Mouse (Mus musculus): ENCODE measurements around the gene Zkscan17.
"Not testable (repeated sequence)": the region's sequence is repeated elsewhere in the genome, so short reads cannot be mapped to it uniquely, and the experiment has no call there.

The Zkscan17 gene

GRCm38 (mm10) chr11:59526472-59527080 is at the start of gene Zkscan17:
Zkscan17 (minus strand) TSS chr11:59526751.
- DNase-seq: peak; percentile 50 to 66

GRCm38 (mm10) chr11:59576135-59576534 is 49.6 kb upstream of the Zkscan17 start, which contains the start of gene Olfr222:
Olfr222 (minus strand) TSS chr11:59576235.
- not testable (repeated sequence) for DNase-seq

DNA sequence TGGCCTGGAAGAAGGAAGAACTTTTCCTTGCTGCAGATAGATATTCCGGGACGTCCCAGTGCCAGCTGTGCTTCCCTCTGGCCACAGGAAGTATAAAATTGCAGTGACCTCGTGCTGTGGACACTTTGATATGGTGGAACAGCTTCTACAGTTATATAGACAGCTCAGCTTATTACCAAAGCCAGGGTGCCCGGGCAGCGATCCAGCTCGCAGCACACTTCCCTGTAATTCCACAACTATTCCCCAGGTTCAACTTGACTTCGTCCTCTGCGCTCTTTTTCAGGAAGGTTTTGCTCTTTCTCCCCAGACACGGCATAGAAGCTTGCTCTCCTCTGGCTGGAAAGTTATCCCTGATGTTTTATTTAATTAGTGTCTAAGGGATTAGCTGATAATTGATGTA is 49.2 kb upstream of the Zkscan17 start:
- peak in 1 of 2 experiments; percentile 16 for DNase-seq

DNA sequence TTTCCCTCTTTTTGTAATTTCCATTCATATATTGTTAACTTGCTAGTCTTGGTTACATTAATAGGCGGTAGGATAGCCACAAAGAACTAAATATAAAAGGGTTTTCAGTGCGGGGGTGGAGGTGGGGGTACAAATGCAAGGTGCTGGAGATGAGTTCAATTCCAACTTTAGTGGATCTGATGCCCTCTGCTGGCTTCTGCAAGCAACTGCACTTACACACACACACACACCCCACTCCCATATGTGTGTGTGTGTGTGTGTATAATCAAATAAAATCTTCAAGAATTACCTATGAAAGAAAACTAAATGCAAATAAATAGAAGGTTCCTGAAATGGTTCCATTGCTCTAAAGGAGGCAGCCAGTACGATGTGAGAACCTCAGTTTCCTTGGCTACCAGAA is 42.8 kb upstream of the Zkscan17 start:
- peak; percentile 53 to 67 for DNase-seq

- no peak for DNase-seq
Measured at GRCm38 (mm10) chr11:59562837-59563236, 36.3 kb upstream of the Zkscan17 start.

- no peak for DNase-seq
Measured at GRCm38 (mm10) chr11:59562336-59562735, 35.8 kb upstream of the Zkscan17 start.

- no peak for DNase-seq
Measured at GRCm38 (mm10) chr11:59560906-59561305, 34.4 kb upstream of the Zkscan17 start.

GRCm38 (mm10) chr11:59554535-59554934 is 28.0 kb upstream of the Zkscan17 start:
- no peak for DNase-seq

GRCm38 (mm10) chr11:59554127-59554526 is 27.6 kb upstream of the Zkscan17 start:
- no peak for DNase-seq

- no peak for DNase-seq
Measured at GRCm38 (mm10) chr11:59544005-59544404, 17.5 kb upstream of the Zkscan17 start.

GRCm38 (mm10) chr11:59543376-59543775 is 16.8 kb upstream of the Zkscan17 start:
- no peak for DNase-seq

DNA sequence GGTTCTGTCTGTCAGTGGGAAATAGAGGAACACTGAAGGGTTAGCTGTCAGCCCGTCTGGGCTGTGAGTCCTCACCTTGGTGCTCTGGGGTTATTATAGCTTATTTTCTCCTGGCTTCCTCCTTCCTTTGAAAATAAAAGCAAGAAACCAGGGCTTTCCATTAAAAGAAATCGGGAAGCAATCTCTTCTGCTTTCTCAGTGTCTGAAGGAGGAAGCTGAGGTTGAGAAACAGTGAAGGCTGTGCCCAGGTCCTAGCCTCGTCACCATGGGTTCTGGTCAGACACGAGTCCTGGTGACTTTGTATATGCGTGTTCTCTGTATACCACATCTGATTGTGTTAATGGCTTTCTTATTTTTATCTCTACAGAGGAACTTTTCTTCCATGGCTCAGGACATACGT is 15.9 kb upstream of the Zkscan17 start:
- DNase-seq: no peak

GRCm38 (mm10) chr11:59541324-59541723 is 14.8 kb upstream of the Zkscan17 start, which contains the start of gene Nlrp3:
Nlrp3 (plus strand) TSS chr11:59541568.
- DNase-seq: no peak

DNA sequence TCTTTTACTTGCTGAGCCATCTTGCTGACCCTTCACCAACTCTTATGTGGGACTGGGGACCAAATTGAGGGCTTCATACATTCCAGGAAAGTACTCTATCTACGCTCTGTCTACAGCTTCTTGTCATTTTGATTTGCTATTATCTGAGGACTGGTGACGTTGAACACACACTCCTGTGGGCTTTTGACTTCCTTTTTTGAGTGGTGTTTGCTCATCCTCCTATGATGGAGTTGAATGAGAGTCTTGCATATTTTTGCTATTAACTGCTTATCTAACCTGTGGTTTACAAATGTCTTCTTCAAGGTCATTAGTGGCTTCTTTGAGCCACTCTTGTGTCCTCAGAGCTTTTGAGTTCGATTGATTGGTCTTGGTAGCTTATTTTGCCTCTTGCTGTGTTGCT is 13.6 kb upstream of the Zkscan17 start:
- DNase-seq: no peak

DNA sequence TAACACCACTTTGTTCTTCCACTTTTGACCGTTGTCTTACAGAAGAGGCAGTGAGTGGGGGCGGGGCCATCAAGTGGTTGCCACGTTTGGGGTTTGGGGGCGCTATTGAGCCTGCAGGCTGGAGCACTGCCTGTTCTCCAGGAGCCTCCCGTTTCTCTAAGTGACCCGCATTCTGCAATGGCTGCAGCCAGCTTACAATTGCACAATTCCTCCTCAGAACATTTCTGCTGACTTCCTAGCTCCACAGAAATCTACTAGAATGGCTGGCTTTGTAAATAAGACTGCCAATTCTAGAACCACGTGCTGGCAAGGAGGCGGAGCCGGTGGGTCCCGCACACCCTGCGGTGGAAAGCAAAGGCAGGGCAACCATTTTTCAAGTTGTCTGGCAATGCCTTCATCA is 11.8 kb upstream of the Zkscan17 start:
- DNase-seq: peak; percentile 57 to 63

GRCm38 (mm10) chr11:59537218-59538130 is 10.9 kb upstream of the Zkscan17 start:
- DNase-seq: peak; percentile 50 to 64

DNA sequence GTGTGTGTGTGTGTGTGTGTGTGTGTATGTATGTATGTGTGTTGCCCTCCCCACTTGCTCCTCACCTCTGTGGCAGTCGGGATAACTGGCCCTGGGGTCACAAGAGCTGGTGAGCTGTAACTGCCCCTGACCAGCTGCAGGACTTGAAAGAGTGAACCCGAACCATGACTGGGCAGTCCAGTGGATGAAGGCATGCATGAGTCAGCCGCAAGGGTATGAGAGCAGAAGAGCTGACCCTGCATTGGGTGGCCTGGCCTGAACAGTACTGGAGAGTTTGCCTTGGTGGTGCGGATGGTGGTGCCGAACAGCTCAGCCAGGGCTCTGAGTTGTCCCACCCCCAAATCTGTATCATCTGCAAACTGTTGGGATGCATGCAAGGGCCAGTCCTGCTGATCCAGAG is 5.0 kb upstream of the Zkscan17 start:
- DNase-seq: no peak

DNA sequence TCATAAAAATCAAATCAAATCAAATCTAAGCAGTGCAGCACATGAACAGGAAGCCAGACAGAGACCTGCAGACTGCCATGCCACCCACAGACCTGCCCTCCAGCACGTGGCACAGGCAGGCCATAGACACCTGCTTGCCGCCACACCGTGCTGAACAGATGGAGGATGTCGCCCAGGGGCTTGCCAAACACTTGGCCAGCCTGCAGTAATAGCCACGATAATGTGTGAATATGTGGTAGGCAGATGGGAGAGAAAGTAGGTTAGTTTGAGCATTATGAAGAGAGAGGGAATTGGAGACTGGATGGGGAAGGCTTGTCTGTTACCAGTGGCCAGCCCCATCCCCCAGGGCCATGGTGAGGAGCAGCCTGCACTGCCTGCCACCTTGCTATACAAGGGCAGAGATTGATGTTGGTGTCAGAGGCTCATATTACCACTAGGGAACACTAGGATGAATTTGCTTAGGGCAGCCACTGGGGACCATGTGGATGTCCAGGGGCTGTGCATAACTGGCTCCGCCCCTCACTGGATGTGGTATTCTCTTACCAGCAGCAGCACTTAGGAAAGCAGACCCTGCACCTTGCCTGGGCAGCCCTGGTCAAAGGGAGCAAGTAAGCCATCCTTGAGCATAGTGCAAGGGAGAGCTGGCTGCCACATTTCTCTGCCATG is 4.5 kb upstream of the Zkscan17 start:
- peak; percentile 84 to 90 for DNase-seq

GRCm38 (mm10) chr11:59530221-59530620 is 3.7 kb upstream of the Zkscan17 start:
- DNase-seq: peak in 1 of 2 experiments; percentile 52

DNA sequence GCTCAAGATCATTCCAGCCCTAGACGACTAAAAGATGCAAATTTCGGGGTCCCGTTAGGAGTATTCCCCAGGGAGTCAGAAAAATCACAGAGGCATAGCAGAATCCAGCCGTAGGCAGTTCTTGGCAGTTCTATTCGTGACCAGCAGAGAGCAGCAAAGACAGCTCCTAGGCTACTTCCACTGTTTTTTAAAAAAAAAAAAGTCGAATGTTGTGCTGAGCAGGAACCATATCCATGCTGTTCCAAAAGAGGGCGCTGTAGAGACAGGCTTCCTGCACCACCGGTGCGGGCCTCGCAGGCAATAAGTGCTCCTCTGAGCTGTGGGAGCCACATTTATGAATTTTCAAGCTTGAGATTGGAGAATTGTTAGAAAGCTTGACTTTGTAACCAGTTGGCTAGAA is 1.3 kb downstream of the Zkscan17 start:
- DNase-seq: peak; percentile 92 to 96

DNA sequence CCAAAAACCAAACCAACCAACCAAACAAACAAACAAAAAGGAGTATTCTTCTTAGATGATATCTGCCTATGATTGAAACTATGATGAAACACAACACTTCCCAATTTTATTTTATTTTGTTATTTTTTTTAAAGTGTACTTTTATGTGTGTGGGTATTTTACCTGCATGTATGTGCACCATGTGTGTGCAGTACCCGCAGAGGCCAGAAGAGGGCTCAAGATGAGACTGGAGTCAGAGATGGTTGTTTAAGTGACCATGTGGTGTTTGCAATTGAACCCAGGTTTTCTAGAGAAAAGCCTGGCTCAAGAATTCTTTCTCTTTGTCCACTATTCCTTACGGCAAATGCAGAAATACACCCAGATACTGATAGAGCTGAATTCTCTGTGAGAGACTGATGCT is 2.4 kb downstream of the Zkscan17 start:
- no peak for DNase-seq

DNA sequence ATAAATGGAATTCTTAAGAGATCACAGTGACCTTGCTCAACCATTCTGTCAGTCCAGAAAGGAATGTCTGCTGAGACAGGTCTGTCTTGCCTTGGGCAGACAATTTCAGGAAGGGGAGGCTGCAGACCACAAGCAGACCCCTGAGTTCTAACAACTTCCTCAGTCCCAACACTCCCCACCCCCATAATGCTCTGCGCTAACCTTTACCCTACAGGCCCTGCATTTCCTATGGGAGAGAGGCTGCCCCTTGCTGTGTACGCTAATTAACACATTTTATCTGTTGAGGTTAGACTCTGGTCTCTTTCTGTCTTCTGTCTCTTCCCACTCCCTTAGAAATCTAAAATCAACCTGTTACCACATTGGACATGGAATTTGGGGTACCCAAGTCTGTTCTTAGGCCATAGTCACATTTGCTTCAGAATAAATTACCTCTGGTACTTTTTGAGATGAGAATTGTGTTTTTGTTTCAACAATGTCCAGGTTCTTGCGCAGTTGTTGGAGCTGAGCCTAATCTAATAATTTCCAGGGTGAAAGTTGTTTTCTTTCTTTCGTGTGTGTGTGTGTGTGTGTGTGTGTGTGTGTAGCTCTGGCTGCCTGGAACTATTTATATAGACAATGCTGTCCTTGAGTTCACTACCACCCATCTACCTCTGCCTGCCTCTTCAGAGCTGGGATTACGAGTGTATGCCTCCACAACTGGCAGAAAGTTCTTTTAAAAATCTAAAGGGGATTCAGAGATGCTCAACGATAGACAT is 6.6 kb downstream of the Zkscan17 start:
- no peak for DNase-seq

GRCm38 (mm10) chr11:59518226-59518625 is 8.3 kb downstream of the Zkscan17 start:
- no peak for DNase-seq

Data from cerebellum, postnatal 10 days (tissue).